Mouse (Mus musculus) megakaryocyte, embryonic 14.5 days (primary cell): ENCODE measurements at regions not wholly inside any gene's neighbourhood (a gene's known extent, or its start where the extent isn't known, plus 50 kb on each side); places are given as distances from the start of the nearest gene placed in this dataset.

ENCODE experiments used
- FLI1 ChIP-seq: IDR thresholded peaks from 2 replicates; pipeline ENCODE4 v1.6.1; 2012; ENCODE audit warnings: low read length, inconsistent platforms, mixed read lengths
- GATA1 ChIP-seq: IDR thresholded peaks from 3 replicates; pipeline ENCODE4 v1.6.1; 2012; ENCODE audit warnings: mixed read lengths, low read length, inconsistent platforms, borderline replicate concordance

DNA sequence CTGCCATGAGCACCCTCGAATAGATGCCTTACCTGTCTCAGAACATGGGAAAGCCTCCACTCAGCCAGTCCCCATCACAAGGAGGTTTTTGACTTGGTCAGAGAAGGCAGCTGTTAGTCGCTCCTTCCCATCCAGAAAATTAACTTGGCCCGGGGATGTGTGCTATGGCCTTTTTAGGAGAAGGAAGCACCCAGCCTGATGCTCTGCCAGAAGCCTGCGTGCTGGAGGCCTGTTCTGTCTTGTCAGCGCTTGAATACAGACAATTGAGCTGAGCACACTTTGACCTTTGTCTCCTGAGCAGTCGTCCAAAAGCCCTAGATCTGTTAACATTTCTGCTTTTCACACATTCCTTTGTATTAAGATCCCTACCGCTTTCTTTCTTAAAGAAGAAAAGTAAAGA lies 370.4 kb upstream of the Tbx3 start:
- TF ChIP-seq GATA1 (no peak), FLI1 (no peak)
